Mouse (Mus musculus): ENCODE measurements at regions not wholly inside any gene's neighbourhood (a gene's known extent, or its start where the extent isn't known, plus 50 kb on each side); places are given as distances from the start of the nearest gene placed in this dataset.

DNA sequence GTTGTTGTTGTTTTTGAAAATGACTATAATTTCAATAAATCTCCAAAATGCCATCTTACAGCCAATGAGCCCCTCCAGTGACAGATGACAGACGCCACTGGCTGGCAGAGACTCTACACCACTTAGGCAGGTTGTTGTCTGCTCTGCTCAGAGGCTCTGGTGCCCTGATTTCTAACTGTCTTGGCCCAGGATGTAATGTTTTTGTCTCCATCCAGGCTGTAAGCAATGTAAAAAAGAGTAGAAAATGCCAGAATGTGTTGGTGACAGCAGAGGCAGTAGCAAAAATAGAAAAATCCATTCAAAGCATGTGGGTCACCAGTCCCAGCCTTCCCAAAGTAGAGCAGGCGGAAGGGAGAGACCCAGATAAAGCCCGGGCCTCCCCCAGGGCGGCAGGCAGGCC is 285.5 kb downstream of the Irs2 start:
- WGBS = 81% methylated on average over 4 of the region's 4 CpGs
- Histone ChIP-seq H3K27ac (ENCODE audit: insufficient read depth, low read length) (no peak overlapping the region), H3K36me3 (ENCODE audit: control insufficient read depth, insufficient read depth, low read length) (no peaks in the 10 kb centered on the region), H3K4me3 (ENCODE audit: extremely low read depth, insufficient read depth, insufficient read length) (no peak overlapping the region), H3K4me1 (ENCODE audit: control insufficient read depth, insufficient read depth, insufficient read length) (no peaks in the 10 kb centered on the region), H3K27me3 (ENCODE audit: control insufficient read depth, insufficient read depth, low read length) (no peaks in the 10 kb centered on the region)
- no peak for DNase-seq (ENCODE audit: low read depth in 1 of 2, low spot score in 2 of 2)
- TF ChIP-seq CTCF (IDR thresholded peaks at IDR 0.05; ENCODE audit: extremely low read depth, insufficient read depth, insufficient read length, insufficient replicate concordance) (no peak), POLR2A (IDR thresholded peaks at IDR 0.05; ENCODE audit: low read depth, low read length) (no peak)

DNA sequence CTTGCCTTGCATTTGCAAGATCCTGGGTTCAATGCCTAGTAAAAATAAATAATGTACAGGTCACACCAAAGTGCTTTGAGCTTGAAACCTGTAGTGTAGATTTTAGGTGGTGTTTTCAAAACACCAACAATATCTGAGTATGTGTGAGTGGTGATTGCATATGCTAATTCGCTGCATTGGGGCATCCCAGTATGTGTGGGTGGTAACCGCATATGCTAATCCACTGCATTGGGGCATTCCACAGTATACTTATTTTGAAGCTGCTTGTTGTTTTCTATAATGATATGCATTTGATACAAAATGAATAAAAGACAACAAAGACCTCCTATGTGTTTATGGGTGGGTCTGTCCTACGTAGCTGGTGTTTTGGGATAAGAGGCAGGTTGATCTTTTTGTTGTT is 285.9 kb downstream of the Irs2 start:
- WGBS = 88% methylated on average over 3 of the region's 3 CpGs
- TF ChIP-seq CTCF (IDR thresholded peaks at IDR 0.05; ENCODE audit: extremely low read depth, insufficient read depth, insufficient read length, insufficient replicate concordance) (no peak), POLR2A (IDR thresholded peaks at IDR 0.05; ENCODE audit: low read depth, low read length) (no peak)

DNA sequence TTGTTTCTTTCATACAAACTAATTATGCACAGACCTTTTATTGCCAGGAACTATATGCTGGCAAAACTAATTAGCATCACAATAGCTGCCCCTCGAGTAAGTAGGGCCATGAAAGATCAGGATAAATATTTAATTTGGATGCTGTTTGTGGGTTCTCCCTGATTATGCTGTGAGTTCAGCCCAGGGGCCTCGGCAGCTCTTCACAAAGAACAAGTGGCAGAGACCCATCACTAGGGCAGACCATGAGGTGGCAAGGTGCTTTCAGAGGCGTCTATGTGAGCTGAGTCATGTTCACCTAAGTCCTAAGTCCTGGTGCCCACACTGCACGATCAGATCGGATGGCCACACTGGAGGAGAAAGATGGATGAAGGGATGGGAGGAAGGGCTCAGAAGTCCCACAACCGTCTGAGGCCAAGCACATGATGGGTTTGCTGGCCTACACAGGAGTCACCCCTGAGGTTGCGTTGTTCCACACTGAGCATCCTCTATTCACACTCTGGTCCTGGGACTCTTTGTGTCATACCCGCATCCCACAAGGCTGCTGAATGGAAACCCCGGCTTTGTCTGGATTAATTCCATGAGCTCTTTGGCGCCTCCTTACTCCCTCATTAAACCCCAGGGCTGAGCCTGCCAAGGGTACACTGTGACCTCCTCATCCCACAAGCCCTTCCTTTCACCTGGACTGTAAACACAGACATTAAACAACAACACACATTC is 287.0 kb downstream of the Irs2 start:
- WGBS = 86% methylated on average over 10 of the region's 10 CpGs
- TF ChIP-seq CTCF (IDR thresholded peaks at IDR 0.05; ENCODE audit: extremely low read depth, insufficient read depth, insufficient read length, insufficient replicate concordance) (no peak), POLR2A (IDR thresholded peaks at IDR 0.05; ENCODE audit: low read depth, low read length) (no peak)
- Histone ChIP-seq H3K4me1 (ENCODE audit: control insufficient read depth, insufficient read depth, insufficient read length) (no peaks in the 10 kb centered on the region), H3K27ac (ENCODE audit: insufficient read depth, low read length) (no peak overlapping the region), H3K36me3 (ENCODE audit: control insufficient read depth, insufficient read depth, low read length) (no peaks in the 10 kb centered on the region), H3K4me3 (ENCODE audit: extremely low read depth, insufficient read depth, insufficient read length) (no peak overlapping the region), H3K27me3 (ENCODE audit: control insufficient read depth, insufficient read depth, low read length) (no peaks in the 10 kb centered on the region)
- DNase-seq (ENCODE audit: low read depth in 1 of 2, low spot score in 2 of 2) = no peak

More for the DNA sequence above, 285.9 kb downstream of the Irs2 start:
- Histone ChIP-seq H3K36me3 (ENCODE audit: control insufficient read depth, insufficient read depth, low read length) (no peaks in the 10 kb centered on the region), H3K27me3 (ENCODE audit: control insufficient read depth, insufficient read depth, low read length) (no peaks in the 10 kb centered on the region), H3K4me1 (ENCODE audit: control insufficient read depth, insufficient read depth, insufficient read length) (no peaks in the 10 kb centered on the region), H3K4me3 (ENCODE audit: extremely low read depth, insufficient read depth, insufficient read length) (no peak overlapping the region), H3K27ac (ENCODE audit: insufficient read depth, low read length) (no peak overlapping the region)
- no peak for DNase-seq (ENCODE audit: low read depth in 1 of 2, low spot score in 2 of 2)

DNA sequence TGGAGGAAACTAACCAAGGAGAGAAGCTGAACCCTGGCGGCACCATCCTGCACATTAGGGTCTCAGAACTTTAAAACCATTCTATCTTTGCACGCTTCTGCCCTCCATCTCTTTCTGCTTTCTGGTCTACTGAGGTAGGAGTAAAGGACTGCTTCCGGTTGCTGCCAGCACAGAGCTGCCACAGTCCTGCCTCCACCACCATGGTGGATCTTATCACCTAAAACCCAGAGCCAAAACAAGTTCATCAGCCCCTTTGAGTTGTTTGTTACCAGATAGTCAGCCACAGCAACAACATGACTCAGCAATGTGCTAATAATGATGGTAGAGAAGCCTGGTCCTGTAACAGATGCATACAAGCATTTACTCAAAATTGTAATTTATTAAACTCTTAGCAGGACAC is 287.9 kb downstream of the Irs2 start:
- TF ChIP-seq POLR2A (IDR thresholded peaks at IDR 0.05; ENCODE audit: low read depth, low read length) (no peak), CTCF (IDR thresholded peaks at IDR 0.05; ENCODE audit: extremely low read depth, insufficient read depth, insufficient read length, insufficient replicate concordance) (no peak)
- Histone ChIP-seq H3K36me3 (ENCODE audit: control insufficient read depth, insufficient read depth, low read length) (no peaks in the 10 kb centered on the region), H3K4me3 (ENCODE audit: extremely low read depth, insufficient read depth, insufficient read length) (no peak overlapping the region), H3K27me3 (ENCODE audit: control insufficient read depth, insufficient read depth, low read length) (no peaks in the 10 kb centered on the region), H3K4me1 (ENCODE audit: control insufficient read depth, insufficient read depth, insufficient read length) (no peaks in the 10 kb centered on the region), H3K27ac (ENCODE audit: insufficient read depth, low read length) (no peak overlapping the region)
- WGBS = 93% methylated on average over 3 of the region's 3 CpGs
- no peak for DNase-seq (ENCODE audit: low read depth in 1 of 2, low spot score in 2 of 2)

DNA sequence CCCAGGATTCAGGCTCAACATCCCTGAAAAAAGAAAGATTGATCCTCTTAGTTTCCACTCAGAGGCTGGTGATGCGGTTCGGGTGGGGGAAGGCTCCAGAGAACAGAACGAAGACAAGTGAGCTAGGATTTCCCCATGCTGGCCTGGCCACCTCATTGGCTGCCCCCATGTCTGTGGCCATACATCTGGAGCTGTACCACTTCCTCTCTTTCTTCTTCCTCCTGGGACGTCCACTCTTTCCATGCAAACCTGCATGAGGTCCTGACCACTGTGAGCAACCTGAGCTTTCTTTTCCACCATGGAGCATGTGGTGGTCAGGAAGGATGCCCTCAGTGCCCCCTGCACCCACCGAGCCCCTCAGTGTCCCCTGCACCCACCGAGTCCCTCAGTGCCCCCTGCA is 288.8 kb downstream of the Irs2 start:
- TF ChIP-seq POLR2A (IDR thresholded peaks at IDR 0.05; ENCODE audit: low read depth, low read length) (no peak), CTCF (IDR thresholded peaks at IDR 0.05; ENCODE audit: extremely low read depth, insufficient read depth, insufficient read length, insufficient replicate concordance) (no peak)
- H3K4me3 ChIP-seq (ENCODE audit: extremely low read depth, insufficient read depth, insufficient read length) = no peak overlapping the region
- no peaks in the 10 kb centered on the region for H3K27me3 ChIP-seq (ENCODE audit: control insufficient read depth, insufficient read depth, low read length)
- no peak for DNase-seq (ENCODE audit: low read depth in 1 of 2, low spot score in 2 of 2)
- H3K36me3 ChIP-seq (ENCODE audit: control insufficient read depth, insufficient read depth, low read length) = no peaks in the 10 kb centered on the region
- no peaks in the 10 kb centered on the region for H3K4me1 ChIP-seq (ENCODE audit: control insufficient read depth, insufficient read depth, insufficient read length)
- H3K27ac ChIP-seq (ENCODE audit: insufficient read depth, low read length) = no peak overlapping the region
- 65% methylated on average over 6 of the region's 6 CpGs for WGBS

- no peaks in the 10 kb centered on the region for H3K36me3 ChIP-seq (ENCODE audit: control insufficient read depth, insufficient read depth, low read length)
- no peak overlapping the region for H3K4me3 ChIP-seq (ENCODE audit: extremely low read depth, insufficient read depth, insufficient read length)
- TF ChIP-seq CTCF (IDR thresholded peaks at IDR 0.05; ENCODE audit: extremely low read depth, insufficient read depth, insufficient read length, insufficient replicate concordance) (no peak), POLR2A (IDR thresholded peaks at IDR 0.05; ENCODE audit: low read depth, low read length) (no peak)
- H3K27ac ChIP-seq (ENCODE audit: insufficient read depth, low read length) = no peak overlapping the region
- 80% methylated on average over 8 of the region's 8 CpGs for WGBS
- no peaks in the 10 kb centered on the region for H3K4me1 ChIP-seq (ENCODE audit: control insufficient read depth, insufficient read depth, insufficient read length)
- no peak for DNase-seq (ENCODE audit: low read depth in 1 of 2, low spot score in 2 of 2)
- H3K27me3 ChIP-seq (ENCODE audit: control insufficient read depth, insufficient read depth, low read length) = no peaks in the 10 kb centered on the region
Measured at GRCm38 (mm10) chr8:10717297-10717696, 291.0 kb downstream of the Irs2 start.

DNA sequence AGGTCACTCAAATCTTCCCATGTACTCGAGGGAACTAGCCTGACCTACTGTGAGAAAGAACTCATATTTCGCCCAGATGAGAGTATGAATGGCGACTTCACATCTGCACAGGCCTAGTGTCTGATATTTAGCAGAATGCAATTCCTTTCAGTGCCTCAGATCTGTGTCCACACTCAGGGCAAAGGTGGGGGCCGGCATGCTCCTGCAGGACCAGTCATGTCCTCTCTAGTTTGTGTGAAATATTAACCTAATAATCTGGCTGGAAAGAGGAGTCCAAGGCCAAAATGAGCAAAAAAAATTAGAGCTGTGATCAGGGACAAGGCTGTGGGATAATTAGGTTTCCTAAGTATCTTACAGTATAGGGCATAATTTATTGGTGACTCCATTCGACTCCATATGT is 292.1 kb downstream of the Irs2 start:
- Histone ChIP-seq H3K27me3 (ENCODE audit: control insufficient read depth, insufficient read depth, low read length) (no peaks in the 10 kb centered on the region), H3K4me3 (ENCODE audit: extremely low read depth, insufficient read depth, insufficient read length) (no peak overlapping the region), H3K4me1 (ENCODE audit: control insufficient read depth, insufficient read depth, insufficient read length) (no peaks in the 10 kb centered on the region), H3K36me3 (ENCODE audit: control insufficient read depth, insufficient read depth, low read length) (no peaks in the 10 kb centered on the region), H3K27ac (ENCODE audit: insufficient read depth, low read length) (no peak overlapping the region)
- no peak for DNase-seq (ENCODE audit: low read depth in 1 of 2, low spot score in 2 of 2)
- TF ChIP-seq CTCF (IDR thresholded peaks at IDR 0.05; ENCODE audit: extremely low read depth, insufficient read depth, insufficient read length, insufficient replicate concordance) (no peak), POLR2A (IDR thresholded peaks at IDR 0.05; ENCODE audit: low read depth, low read length) (no peak)
- 85% methylated on average over 5 of the region's 5 CpGs for WGBS
